Mouse (Mus musculus): ENCODE measurements around the gene Vmn1r73. TPM values are rescaled to one million over a fixed set of nuclear protein-coding genes. Genes with fewer than 3 reads are reported as not detected.

Vmn1r73 gene
- not detected for total RNA-seq (2021)

DNA sequence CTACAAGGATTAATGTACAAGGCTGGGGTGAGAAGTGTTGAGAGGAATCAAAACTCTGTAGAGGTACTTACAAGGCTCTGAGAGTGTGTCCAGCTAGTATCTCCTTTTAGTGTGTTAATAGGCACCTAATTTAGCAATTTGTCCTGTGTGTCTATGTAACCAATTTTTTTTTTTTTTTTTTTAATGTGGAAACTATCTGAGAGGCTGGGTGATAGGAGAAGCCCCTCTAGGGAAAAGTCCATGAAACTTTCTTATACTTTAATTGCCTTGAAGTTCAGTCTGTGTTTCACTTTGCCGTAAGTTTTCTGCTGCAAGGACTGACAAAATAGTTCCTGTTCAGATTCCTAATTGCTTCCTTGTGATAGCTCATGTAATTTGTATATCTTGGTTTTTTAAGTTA, at the start of gene Vmn1r73:
Gene Vmn1r73 (plus strand): TSS at position 301 of the 400 bp plus-strand sequence.
- no peak for DNase-seq
- intact Hi-C loops (cut with DNase I) = no loop called here

Other genes with a start within 250 kb of the Vmn1r73 start
- gene Zscan4-ps2, start 216.0 kb upstream of the Vmn1r73 start, total RNA-seq (2021) = not detected
- not detected for gene Zscan4-ps3, start 121.0 kb upstream of the Vmn1r73 start, total RNA-seq (2021)
- gene Vmn1r72, start 50.1 kb upstream of the Vmn1r73 start, total RNA-seq (2021) = under 1 TPM in 1 of 2 experiments, not detected in 1; 0.06 TPM
- gene Vmn1r74, start 103.7 kb downstream of the Vmn1r73 start, total RNA-seq (2021) = not detected
- gene Vmn1r75, start 144.4 kb downstream of the Vmn1r73 start, total RNA-seq (2021) = not detected
- gene Vmn1r76, start 207.9 kb downstream of the Vmn1r73 start, total RNA-seq (2021) = not detected